Mouse (Mus musculus): Measurements from ENCODE around the gene Asb5.
"Not testable (repeated sequence)": the region's sequence is repeated elsewhere in the genome, so short reads cannot be mapped to it uniquely, and the experiment has no call there.

Gene Asb5

DNA sequence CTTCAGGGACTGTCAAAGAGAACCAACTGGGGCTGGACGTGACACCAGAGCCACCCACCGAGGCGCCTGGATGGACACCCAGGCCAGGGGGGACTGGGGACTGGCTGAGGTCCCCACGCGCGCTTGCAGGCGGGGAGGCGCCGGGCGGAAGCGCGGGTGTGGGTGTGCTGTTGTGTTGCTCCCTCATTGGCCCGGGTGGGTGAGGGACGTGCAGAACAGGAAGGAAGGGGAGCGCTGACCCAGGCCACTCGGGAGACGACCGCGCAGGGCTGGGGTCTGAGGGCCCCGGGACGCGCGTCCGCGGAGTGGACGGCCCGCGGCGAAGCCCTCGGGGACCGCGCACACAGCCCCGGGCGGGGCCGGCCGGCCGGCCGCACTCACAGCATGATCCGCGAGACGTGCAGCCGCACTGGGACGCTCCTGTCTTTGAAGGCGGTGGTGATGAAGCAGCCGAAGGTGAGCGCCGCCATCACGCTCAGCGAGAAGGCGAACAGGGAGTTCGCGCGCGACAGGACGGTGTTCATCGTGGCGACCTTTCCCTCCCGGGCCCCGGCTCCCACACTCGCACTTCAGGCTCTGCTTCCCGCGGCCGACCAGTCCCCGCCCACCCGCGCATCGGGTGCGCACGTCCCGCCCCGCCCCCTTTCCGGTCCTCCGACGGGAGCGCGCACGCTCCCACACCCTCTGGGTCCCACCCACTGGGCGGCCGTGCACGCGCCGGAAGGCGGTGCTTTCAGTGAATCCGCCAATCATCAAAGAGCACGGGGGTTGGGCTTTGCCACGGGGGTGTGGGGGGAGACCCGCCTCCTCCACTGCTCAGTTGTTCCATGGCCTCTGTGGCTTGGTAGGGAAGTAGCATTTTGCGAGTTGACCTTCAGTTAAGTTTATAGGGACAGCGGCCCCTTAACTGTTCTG lies at the start of gene Asb5, which contains the start of gene Spcs3:
Gene Asb5 (plus strand): TSS at position 199 of the 915 bp plus-strand sequence.
Gene Spcs3 (minus strand): TSS at position 617 of the 915 bp plus-strand sequence.
- DNase-seq: peak; percentile 97 to 99

- no peak for DNase-seq
Measured at GRCm38 (mm10) chr8:54486555-54487273, 42.7 kb upstream of the Asb5 start.

DNA sequence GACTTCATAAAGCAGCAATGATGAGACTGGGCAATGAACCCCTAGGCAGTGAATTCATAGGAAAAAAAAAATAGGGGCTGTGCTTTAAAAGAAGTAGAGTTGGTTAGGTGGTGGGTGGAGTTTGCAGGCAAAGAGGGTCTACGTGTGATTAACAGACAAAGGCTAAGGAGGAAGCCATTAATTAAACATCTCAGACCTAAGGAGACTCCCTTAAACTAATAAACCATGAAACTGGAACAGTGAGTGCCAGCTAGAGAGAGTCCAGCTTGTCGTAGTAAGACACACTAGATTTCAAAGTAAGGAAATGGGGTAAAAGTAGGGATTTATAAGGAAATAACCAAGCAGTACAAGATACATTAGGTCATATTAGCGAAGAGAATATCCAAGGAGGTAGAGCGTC lies 40.9 kb upstream of the Asb5 start:
- DNase-seq: no peak

DNA sequence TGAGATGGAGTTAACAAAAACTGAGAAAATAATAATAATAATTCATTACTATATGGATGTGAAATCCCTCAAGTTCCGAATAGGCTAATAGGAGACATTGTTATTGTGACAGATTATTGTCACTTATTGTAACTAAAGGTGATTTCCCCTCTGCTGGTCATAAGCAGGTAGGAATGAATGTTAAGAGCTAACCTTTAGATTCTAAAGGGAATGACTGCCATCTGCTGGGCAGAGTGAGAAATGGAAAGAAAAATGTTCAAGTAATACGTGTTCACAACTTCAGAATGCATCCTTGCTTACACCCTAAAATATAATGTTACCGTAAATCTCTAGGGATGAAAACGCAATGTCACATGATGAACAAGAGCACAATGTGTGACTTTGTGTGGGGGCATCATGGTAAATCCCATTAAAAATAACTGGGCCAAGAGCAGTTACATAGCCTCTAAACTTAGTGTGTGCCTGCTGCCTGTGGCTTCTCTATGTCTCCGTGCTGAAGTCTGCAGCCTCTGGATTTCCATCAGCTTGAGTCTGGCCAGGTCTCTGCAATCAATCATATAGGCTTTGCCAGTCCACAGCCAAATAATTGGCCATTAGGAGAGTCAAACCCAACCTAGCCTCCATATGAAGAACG lies 38.2 kb upstream of the Asb5 start:
- peak in 1 of 2 experiments; percentile 51 for DNase-seq

DNA sequence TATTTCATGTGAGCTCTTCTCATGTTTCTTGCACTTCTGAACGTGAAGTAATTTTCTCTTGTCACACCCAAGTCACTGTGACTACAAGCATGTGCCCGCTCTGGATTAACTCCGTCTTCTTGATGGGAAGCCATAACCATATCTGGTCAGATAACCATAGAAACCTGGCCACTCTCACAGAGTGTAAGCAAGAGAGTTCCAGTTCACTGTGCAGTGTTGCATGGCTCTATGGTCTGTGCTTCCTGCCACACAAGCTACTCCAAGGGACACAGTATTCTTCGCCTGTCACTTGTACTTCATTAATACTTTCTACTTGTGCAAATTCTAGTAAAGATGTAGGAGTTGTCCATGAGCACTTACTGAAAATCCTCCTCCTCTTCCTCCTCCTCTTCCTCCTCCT lies 37.4 kb upstream of the Asb5 start:
- DNase-seq: no peak

DNA sequence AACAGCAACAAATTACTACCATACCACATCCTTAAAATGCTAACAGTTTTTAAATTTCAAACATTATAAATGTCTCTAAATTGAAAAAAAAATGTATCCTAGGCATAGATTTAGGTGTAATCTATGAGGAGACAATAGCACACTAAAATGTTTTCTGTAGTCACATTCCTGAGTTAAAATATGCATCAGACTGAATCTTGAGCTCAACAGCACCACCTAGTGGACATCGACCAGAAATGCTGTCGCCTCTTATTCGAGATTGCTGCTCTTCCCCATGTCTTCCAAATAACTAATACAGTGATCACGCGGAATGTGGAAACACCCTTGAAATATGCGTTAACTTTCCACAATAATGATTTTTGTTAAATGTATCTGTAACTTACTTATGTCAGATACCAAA lies 36.3 kb upstream of the Asb5 start:
- peak; percentile 41 to 71 for DNase-seq

GRCm38 (mm10) chr8:54493915-54494314 lies 35.5 kb upstream of the Asb5 start:
- no peak for DNase-seq

- DNase-seq: no peak
Measured at GRCm38 (mm10) chr8:54503104-54503503, 26.3 kb upstream of the Asb5 start.

GRCm38 (mm10) chr8:54505060-54505459 lies 24.3 kb upstream of the Asb5 start:
- DNase-seq: no peak

- DNase-seq: peak; percentile 75 to 85
Measured at GRCm38 (mm10) chr8:54507428-54508095, 21.8 kb upstream of the Asb5 start.

- no peak for DNase-seq
Measured at GRCm38 (mm10) chr8:54508096-54508456, 21.3 kb upstream of the Asb5 start.

GRCm38 (mm10) chr8:54508814-54509213 lies 20.6 kb upstream of the Asb5 start:
- DNase-seq: no peak

DNA sequence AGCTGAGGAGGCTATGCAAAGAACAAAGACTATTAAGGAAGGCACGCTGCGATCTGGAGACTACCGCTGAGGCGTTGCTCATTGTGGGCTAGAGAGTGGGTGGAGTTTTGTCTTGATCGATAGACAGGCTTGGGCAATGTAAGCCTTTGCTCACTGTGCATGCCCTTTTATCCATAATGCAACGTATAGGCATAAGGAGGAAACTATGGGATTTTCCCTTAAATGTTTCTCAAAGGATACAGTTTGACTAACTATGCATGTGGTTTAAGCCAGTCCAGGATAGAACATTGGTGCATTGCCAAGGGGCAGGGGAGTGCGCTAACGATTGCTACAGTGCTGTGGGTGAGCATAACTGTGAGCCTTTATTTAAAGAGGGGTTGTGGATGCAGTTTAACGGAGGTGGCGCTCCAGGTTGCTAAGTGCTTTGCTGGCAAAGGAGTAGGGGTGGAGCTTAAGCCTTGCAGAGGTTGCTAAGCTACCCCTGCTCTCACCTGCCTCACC lies 20.1 kb upstream of the Asb5 start:
- peak in 1 of 2 experiments; percentile 20 for DNase-seq

- DNase-seq: no peak
Measured at GRCm38 (mm10) chr8:54511791-54512190, 17.6 kb upstream of the Asb5 start.

GRCm38 (mm10) chr8:54512200-54512599 lies 17.2 kb upstream of the Asb5 start:
- not testable (repeated sequence) for DNase-seq

GRCm38 (mm10) chr8:54518756-54519460 lies 10.5 kb upstream of the Asb5 start:
- DNase-seq: no peak

- no peak for DNase-seq
Measured at GRCm38 (mm10) chr8:54520516-54520915, 8.9 kb upstream of the Asb5 start.

DNA sequence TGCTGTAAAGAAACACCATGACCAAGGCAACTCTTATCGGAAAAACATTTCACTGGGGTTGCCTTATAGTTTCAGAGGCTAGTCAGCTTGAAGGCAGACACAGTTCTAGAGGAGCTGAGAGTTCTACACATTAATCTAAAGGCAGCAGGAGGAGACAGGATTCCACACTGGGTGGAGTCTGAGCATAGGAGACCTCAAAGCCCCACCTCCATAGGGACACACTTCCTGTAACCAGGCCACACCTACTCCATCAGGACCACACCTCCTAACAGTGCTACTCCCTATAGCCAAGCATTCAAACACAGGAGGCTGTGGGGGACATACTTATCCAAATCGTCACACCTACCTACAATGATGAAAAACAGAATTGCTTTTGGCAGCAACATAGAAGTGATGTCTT lies 3.8 kb upstream of the Asb5 start:
- DNase-seq: no peak

GRCm38 (mm10) chr8:54526700-54527099 lies 2.7 kb upstream of the Asb5 start:
- DNase-seq: no peak

GRCm38 (mm10) chr8:54528571-54528970 lies 809 bp upstream of the Asb5 start:
- no peak for DNase-seq

DNA sequence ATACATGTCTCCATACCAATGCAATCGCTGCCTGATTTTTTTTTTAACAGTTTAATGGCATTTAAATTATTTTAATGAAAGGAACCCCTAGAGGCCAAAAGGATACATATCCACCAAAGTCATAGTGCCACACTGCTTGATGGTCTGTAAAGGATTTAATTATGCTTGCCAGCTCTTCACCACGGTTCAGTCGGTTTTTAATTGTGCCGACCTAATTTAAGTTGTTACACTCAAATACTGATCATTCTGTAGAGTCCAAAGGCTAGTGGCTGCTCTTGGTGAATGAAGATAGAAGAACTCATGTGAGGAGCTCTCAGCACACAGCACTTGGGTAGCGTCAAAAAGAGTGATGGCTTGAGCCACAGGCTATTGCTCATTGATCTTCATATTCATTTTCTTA lies 5.8 kb downstream of the Asb5 start:
- DNase-seq: no peak

DNA sequence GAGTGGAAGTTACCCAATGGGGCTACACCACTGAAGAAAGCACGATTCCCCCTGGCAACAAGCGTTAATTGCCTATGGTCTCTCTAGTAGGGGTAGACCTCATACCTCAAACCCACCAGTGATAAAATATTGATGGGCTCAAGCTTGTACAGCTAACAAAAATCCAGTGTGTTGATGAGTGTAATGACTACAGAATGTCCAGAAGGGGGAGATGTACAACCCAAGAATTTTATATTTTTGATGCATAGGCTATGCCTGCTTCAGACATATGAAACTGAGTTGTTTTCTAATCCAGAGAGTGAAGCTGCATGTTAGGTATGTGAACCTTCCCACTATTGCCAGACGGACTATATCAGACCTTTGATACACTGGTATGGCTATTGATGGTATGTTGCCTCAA lies 7.9 kb downstream of the Asb5 start:
- no peak for DNase-seq
